Mouse (Mus musculus): ENCODE data around the gene Haus6. TPM values are rescaled to one million over a fixed set of nuclear protein-coding genes. Genes with fewer than 3 reads are reported as not detected.

The Haus6 gene
- polyA plus RNA-seq, 1 experiment = 55.6 TPM

DNA sequence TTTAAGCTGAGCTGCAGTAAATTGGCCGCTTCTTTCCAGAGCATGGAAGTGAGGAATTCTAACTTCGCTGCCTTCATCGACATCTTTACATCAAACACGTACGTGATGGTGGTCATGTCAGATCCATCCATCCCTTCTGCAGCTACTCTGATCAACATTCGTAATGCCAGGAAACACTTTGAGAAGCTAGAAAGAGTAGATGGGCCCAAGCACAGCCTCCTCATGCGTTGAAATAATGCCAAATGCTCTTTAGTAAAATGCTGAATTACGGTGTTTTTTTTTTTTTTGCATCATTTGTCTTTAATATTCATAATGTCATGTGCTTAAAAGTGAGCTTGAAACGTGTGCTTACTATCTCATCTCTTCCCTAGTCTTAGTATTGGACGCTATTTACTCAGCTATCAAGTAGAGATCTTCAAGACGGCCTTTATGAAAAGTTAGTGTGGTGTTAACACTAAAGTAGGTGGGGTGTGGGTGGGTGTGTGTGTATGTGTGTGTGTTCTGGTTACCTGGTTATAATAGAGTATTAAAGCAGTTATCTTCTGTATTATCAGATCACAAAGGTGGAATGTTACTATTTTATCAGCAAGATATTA is 35.1 kb downstream of the Haus6 start:
- Histone ChIP-seq H3K9me3 (replicated peaks; ENCODE audit: control insufficient read depth, insufficient read depth, low read length, poor library complexity, severe bottlenecking) (no peaks in the 10 kb centered on the region), H3K27me3 (ENCODE audit: control insufficient read depth, insufficient read depth, low read length, poor library complexity, severe bottlenecking) (no peaks in the 10 kb centered on the region), H3K27ac (ENCODE audit: insufficient read depth, low read length) (no peak overlapping the region), H3K36me3 (ENCODE audit: control insufficient read depth, insufficient read depth, low read length, poor library complexity, severe bottlenecking) (peaks cover 12% of the 10 kb centered on the region), H3K9ac (ENCODE audit: low read depth, poor library complexity, severe bottlenecking) (peak overlapping the region; percentile 81), H3K4me3 (ENCODE audit: low read depth, low read length) (peak overlapping the region; percentile 90), H3K4me1 (ENCODE audit: control insufficient read depth, insufficient read depth, low read length) (no peaks in the 10 kb centered on the region)
- no peak for TF ChIP-seq POLR2A (IDR thresholded peaks at IDR 0.05; ENCODE audit: insufficient read depth, low read length)
- no peak for TF ChIP-seq CTCF (IDR thresholded peaks at IDR 0.05; ENCODE audit: low read depth, low read length)
- TF ChIP-seq EP300 (IDR thresholded peaks at IDR 0.05; ENCODE audit: insufficient read depth, low read depth, low read length) = no peak

DNA sequence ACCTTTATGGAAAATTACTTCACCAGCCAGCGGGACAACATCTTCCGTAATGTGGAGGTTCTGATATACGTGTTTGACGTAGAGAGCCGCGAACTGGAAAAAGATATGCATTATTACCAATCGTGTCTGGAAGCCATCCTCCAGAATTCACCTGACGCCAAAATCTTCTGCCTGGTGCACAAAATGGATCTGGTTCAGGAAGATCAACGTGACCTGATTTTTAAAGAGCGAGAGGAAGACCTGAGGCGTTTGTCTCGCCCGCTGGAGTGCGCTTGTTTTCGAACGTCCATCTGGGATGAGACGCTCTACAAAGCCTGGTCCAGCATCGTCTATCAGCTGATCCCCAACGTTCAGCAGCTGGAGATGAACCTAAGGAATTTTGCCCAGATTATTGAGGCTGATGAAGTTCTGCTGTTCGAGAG is 35.7 kb downstream of the Haus6 start:
- TF ChIP-seq EP300 (IDR thresholded peaks at IDR 0.05; ENCODE audit: insufficient read depth, low read depth, low read length) (no peak), POLR2A (IDR thresholded peaks at IDR 0.05; ENCODE audit: insufficient read depth, low read length) (no peak), CTCF (IDR thresholded peaks at IDR 0.05; ENCODE audit: low read depth, low read length) (no peak)

DNA sequence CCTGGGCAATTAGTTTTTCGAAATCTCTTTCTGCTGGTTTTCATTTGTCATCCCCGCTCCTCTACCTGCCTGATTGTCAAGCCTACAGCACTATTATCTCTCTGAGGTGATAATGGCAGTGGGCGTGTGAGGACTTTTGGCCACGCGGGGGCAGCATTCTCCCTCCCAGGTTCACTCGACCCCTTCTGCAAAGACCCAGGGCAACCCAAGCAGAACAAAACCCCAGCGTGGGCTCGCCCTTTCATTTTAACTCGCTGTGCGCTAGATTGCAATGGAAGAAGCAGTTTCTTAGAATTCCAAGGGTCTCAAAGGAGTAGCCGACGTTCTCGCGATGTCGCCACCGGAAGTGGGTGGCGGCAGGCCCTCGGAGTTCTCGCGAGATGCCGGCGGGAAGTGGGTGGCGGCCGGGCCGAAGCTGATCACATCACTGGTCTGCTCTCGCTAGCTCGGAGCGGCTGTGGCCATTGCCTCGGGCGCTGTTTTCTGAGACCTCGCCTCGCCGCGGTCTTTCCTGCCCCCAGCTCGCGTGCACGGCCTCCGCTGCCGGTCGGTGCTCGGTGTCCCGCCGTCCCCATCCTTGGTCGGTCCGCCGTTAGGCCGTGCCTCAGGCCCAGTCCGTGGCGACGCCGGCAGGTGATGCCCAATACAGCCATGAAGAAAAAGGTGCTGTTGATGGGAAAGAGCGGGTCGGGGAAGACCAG is 36.4 kb downstream of the Haus6 start, which contains the start of gene Rraga:
TSS of gene Rraga (plus strand) at position 386 of the 701 bp plus-strand sequence.
- peak within 1 kb of the TSS; percentile 95 for H3K27ac ChIP-seq (ENCODE audit: insufficient read depth, low read length)
- peak within 1 kb of the TSS; percentile 81 for H3K9ac ChIP-seq (ENCODE audit: low read depth, poor library complexity, severe bottlenecking)
- peak; percentile 45; the same call in 1 of the 2 replicates for TF ChIP-seq EP300 (IDR thresholded peaks at IDR 0.05; ENCODE audit: insufficient read depth, low read depth, low read length)
- peak; percentile 88 for TF ChIP-seq POLR2A (IDR thresholded peaks at IDR 0.05; ENCODE audit: insufficient read depth, low read length)
- TF ChIP-seq CTCF (IDR thresholded peaks at IDR 0.05; ENCODE audit: low read depth, low read length) = peak; percentile 81
- H3K36me3 ChIP-seq (ENCODE audit: control insufficient read depth, insufficient read depth, low read length, poor library complexity, severe bottlenecking) = peaks cover 7% of the 10 kb centered on the region; the same call in 1 of the 2 replicates
- no peaks in the 10 kb centered on the region for H3K27me3 ChIP-seq (ENCODE audit: control insufficient read depth, insufficient read depth, low read length, poor library complexity, severe bottlenecking)
- peak within 1 kb of the TSS; percentile 90 for H3K4me3 ChIP-seq (ENCODE audit: low read depth, low read length)
- H3K9me3 ChIP-seq (replicated peaks; ENCODE audit: control insufficient read depth, insufficient read depth, low read length, poor library complexity, severe bottlenecking) = no peaks in the 10 kb centered on the region
- H3K4me1 ChIP-seq (ENCODE audit: control insufficient read depth, insufficient read depth, low read length) = no peaks in the 10 kb centered on the region

More for the DNA sequence above, 35.7 kb downstream of the Haus6 start:
- Histone ChIP-seq H3K27ac (ENCODE audit: insufficient read depth, low read length) (peak overlapping the region; percentile 73), H3K9me3 (replicated peaks; ENCODE audit: control insufficient read depth, insufficient read depth, low read length, poor library complexity, severe bottlenecking) (no peaks in the 10 kb centered on the region), H3K9ac (ENCODE audit: low read depth, poor library complexity, severe bottlenecking) (peak overlapping the region; percentile 81), H3K4me1 (ENCODE audit: control insufficient read depth, insufficient read depth, low read length) (no peaks in the 10 kb centered on the region), H3K4me3 (ENCODE audit: low read depth, low read length) (peak overlapping the region; percentile 90), H3K36me3 (ENCODE audit: control insufficient read depth, insufficient read depth, low read length, poor library complexity, severe bottlenecking) (peaks cover 11% of the 10 kb centered on the region), H3K27me3 (ENCODE audit: control insufficient read depth, insufficient read depth, low read length, poor library complexity, severe bottlenecking) (no peaks in the 10 kb centered on the region)

DNA sequence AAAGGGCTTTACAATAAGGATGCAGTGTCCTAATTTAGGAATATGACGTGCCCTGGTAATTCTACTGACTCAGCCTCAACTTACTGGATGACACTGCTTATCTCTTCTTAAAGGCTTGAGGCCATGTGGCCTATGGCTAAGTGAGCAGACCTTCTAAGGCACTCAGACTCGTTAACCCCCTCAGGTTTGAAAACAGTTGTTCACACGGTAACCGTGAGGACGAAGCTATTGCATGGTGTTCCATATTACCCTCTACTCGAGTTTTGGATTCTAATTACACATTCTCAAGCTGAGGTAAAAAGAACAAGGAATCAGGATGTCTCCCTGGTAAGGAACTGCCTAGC is 36.9 kb downstream of the Haus6 start:
- Histone ChIP-seq H3K9me3 (replicated peaks; ENCODE audit: control insufficient read depth, insufficient read depth, low read length, poor library complexity, severe bottlenecking) (no peaks in the 10 kb centered on the region), H3K9ac (ENCODE audit: low read depth, poor library complexity, severe bottlenecking) (peak overlapping the region; percentile 81), H3K4me3 (ENCODE audit: low read depth, low read length) (peak overlapping the region; percentile 90), H3K36me3 (ENCODE audit: control insufficient read depth, insufficient read depth, low read length, poor library complexity, severe bottlenecking) (peaks cover 3% of the 10 kb centered on the region; the same call in 1 of the 2 replicates), H3K27ac (ENCODE audit: insufficient read depth, low read length) (peak overlapping the region; percentile 95), H3K4me1 (ENCODE audit: control insufficient read depth, insufficient read depth, low read length) (no peaks in the 10 kb centered on the region), H3K27me3 (ENCODE audit: control insufficient read depth, insufficient read depth, low read length, poor library complexity, severe bottlenecking) (no peaks in the 10 kb centered on the region)
- no peak for TF ChIP-seq POLR2A (IDR thresholded peaks at IDR 0.05; ENCODE audit: insufficient read depth, low read length)
- no peak for TF ChIP-seq CTCF (IDR thresholded peaks at IDR 0.05; ENCODE audit: low read depth, low read length)
- TF ChIP-seq EP300 (IDR thresholded peaks at IDR 0.05; ENCODE audit: insufficient read depth, low read depth, low read length) = no peak

DNA sequence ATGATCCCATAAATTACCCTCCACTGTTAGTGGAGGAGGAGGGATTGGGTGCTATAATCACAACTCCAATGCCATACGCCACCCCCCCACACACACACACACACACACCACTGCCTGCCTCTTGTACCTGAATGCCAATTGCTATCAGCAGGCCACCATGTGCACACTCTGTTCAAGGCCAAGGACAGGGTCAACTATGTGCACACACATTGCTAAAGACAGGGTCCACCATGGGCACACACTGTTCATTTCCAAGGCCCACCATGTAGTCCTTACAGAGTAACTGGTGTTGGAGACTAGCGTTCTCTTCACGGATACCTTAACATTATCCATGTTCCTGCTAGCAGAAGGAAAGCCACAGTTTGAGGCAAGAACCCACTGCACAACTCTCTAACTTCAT is 50.8 kb downstream of the Haus6 start:
- Histone ChIP-seq H3K27me3 (ENCODE audit: control insufficient read depth, insufficient read depth, low read length, poor library complexity, severe bottlenecking) (no peaks in the 10 kb centered on the region), H3K9ac (ENCODE audit: low read depth, poor library complexity, severe bottlenecking) (no peak overlapping the region), H3K4me1 (ENCODE audit: control insufficient read depth, insufficient read depth, low read length) (no peaks in the 10 kb centered on the region), H3K27ac (ENCODE audit: insufficient read depth, low read length) (no peak overlapping the region), H3K4me3 (ENCODE audit: low read depth, low read length) (no peak overlapping the region), H3K36me3 (ENCODE audit: control insufficient read depth, insufficient read depth, low read length, poor library complexity, severe bottlenecking) (no peaks in the 10 kb centered on the region), H3K9me3 (replicated peaks; ENCODE audit: control insufficient read depth, insufficient read depth, low read length, poor library complexity, severe bottlenecking) (no peaks in the 10 kb centered on the region)
- no peak for TF ChIP-seq CTCF (IDR thresholded peaks at IDR 0.05; ENCODE audit: low read depth, low read length)
- no peak for TF ChIP-seq EP300 (IDR thresholded peaks at IDR 0.05; ENCODE audit: insufficient read depth, low read depth, low read length)
- TF ChIP-seq POLR2A (IDR thresholded peaks at IDR 0.05; ENCODE audit: insufficient read depth, low read length) = no peak

DNA sequence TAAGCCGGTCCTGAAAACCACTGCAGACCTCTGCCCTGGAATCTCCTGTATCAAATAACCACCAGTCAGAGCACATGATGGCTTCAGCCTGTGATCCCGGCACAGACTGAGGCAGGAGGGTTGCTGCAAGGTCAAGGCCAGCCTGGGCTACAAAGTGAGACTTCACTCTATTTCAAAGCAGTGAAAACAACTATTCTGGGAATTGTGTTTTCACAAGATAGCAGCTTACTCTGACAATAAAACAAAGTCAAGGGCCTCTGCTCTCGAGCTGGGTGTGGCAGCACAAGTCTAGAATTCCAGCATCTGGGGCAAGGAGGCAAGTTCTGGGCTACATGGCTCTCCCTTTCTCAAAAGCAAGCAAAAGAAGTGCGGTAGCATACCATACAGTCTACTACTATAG is 52.8 kb downstream of the Haus6 start:
- H3K27ac ChIP-seq (ENCODE audit: insufficient read depth, low read length) = no peak overlapping the region
- H3K9ac ChIP-seq (ENCODE audit: low read depth, poor library complexity, severe bottlenecking) = no peak overlapping the region
- no peak overlapping the region for H3K4me3 ChIP-seq (ENCODE audit: low read depth, low read length)
- H3K27me3 ChIP-seq (ENCODE audit: control insufficient read depth, insufficient read depth, low read length, poor library complexity, severe bottlenecking) = no peaks in the 10 kb centered on the region
- TF ChIP-seq CTCF (IDR thresholded peaks at IDR 0.05; ENCODE audit: low read depth, low read length) (no peak), EP300 (IDR thresholded peaks at IDR 0.05; ENCODE audit: insufficient read depth, low read depth, low read length) (no peak), POLR2A (IDR thresholded peaks at IDR 0.05; ENCODE audit: insufficient read depth, low read length) (no peak)
- H3K9me3 ChIP-seq (replicated peaks; ENCODE audit: control insufficient read depth, insufficient read depth, low read length, poor library complexity, severe bottlenecking) = no peaks in the 10 kb centered on the region
- no peaks in the 10 kb centered on the region for H3K4me1 ChIP-seq (ENCODE audit: control insufficient read depth, insufficient read depth, low read length)
- no peaks in the 10 kb centered on the region for H3K36me3 ChIP-seq (ENCODE audit: control insufficient read depth, insufficient read depth, low read length, poor library complexity, severe bottlenecking)

Data from ES-Bruce4 (cell line).